In the genomic region with DNA sequence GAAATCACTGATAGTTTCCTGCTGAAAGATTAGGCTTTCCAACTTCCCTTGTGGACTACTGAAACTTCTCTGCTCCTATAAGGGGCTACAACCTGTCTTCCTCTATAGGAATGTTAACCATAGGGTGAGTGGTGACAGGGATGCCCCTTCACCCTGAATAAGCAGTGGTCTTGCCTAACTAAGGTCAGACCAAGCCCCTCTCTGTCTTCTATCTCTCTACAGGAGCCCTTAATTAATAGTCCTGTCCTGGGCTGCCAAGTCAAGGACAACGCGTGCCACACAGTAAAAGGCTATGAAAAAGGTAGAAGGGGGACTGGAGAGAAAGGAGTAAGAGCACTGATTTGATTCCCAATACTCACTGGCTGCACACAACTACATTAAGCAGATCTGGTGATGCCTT, we compare ENCODE assay signal across 9 mouse cellular contexts. TPM values are rescaled to one million over a fixed set of nuclear protein-coding genes. Genes with fewer than 3 reads are reported as not detected.
A peak's percentile ranks its signal among the peaks of the same experiment; 100 is the strongest.
DNase-seq lines count a peak whose midpoint lies in the region; ATAC-seq and TF ChIP-seq lines count a peak whose summit lies in the region.
"Had no signal": no experiment of that assay in that cellular context is flagged by ENCODE, and none has a peak within 500 bp of the region (broad histone marks: within the 10 kb centered on the region; RNA-seq: fewer than 3 reads in every experiment).

No protein-coding gene starts in this region.

- no peaks in the 10 kb centered on the region for H3K27me3 ChIP-seq in heart, embryonic 14.5 days (ENCODE audit: control insufficient read depth, insufficient read depth, low read length)
- H3K27me3 ChIP-seq in liver, embryonic 11.5 days (replicated peaks; ENCODE audit: control insufficient read depth, insufficient read depth, low read length), result no peaks in the 10 kb centered on the region
- H3K27me3 ChIP-seq in liver, embryonic 13.5 days, result no peaks in the 10 kb centered on the region
- H3K27me3 ChIP-seq in midbrain, postnatal 0 days (ENCODE audit: insufficient read depth, low read length), result no peaks in the 10 kb centered on the region

- peak overlapping the region; percentile 100; the same call in 1 of the 2 replicates for H3K9ac ChIP-seq in heart, embryonic 14.5 days (ENCODE audit: low read length)
- H3K9ac ChIP-seq in liver, embryonic 11.5 days (ENCODE audit: low read depth, low read length), result no peak overlapping the region; the same call in 1 of the 2 replicates
- H3K9ac ChIP-seq in liver, embryonic 13.5 days, result peak overlapping the region; percentile 77
- peak overlapping the region; percentile 44; the same call in 1 of the 2 replicates for H3K9ac ChIP-seq in midbrain, postnatal 0 days (replicated peaks; ENCODE audit: low read length, poor library complexity, severe bottlenecking)

- H3K4me3 ChIP-seq in heart, embryonic 14.5 days (ENCODE audit: control insufficient read depth in 1 of 2, insufficient read depth in 1 of 2, low read depth in 1 of 2, low read length in 2 of 2), result no peak overlapping the region
- peak overlapping the region; percentile 54; the same call in 1 of the 2 replicates for H3K4me3 ChIP-seq in liver, embryonic 11.5 days (ENCODE audit: low read depth, low read length)
- H3K4me3 ChIP-seq in liver, embryonic 13.5 days (replicated peaks), result peak overlapping the region; percentile 100
- peak overlapping the region; percentile 100; the same call in 1 of the 2 replicates for H3K4me3 ChIP-seq in midbrain, postnatal 0 days (ENCODE audit: low read depth, low read length)
- H3K4me3 ChIP-seq in lung, adult 2 months (replicated peaks; ENCODE audit: extremely low read depth, low read depth, low read length), result no peak overlapping the region

- H3K4me2 ChIP-seq in heart, embryonic 14.5 days (ENCODE audit: low read length), result peak overlapping the region; percentile 70
- peak overlapping the region; percentile 67 for H3K4me2 ChIP-seq in liver, embryonic 11.5 days
- H3K4me2 ChIP-seq in liver, embryonic 13.5 days, result peak overlapping the region; percentile 75
- H3K4me2 ChIP-seq in midbrain, postnatal 0 days (ENCODE audit: low read depth, low read length, poor library complexity, severe bottlenecking), result peak overlapping the region; percentile 45

- peaks cover 24% of the 10 kb centered on the region for H3K36me3 ChIP-seq in heart, embryonic 14.5 days (ENCODE audit: control insufficient read depth, insufficient read depth, low read length)
- peaks cover 8% of the 10 kb centered on the region for H3K36me3 ChIP-seq in liver, embryonic 11.5 days (ENCODE audit: control insufficient read depth, insufficient read depth, low read length)
- peaks cover 22% of the 10 kb centered on the region for H3K36me3 ChIP-seq in liver, embryonic 13.5 days
- H3K36me3 ChIP-seq in midbrain, postnatal 0 days (ENCODE audit: insufficient read depth, low read length), result peaks cover 6% of the 10 kb centered on the region; the same call in 1 of the 2 replicates

- no peak for ATAC-seq in heart, embryonic 14.5 days (ENCODE audit: insufficient number of reproducible peaks, insufficient read depth, low FRiP score, low read depth)
- ATAC-seq in liver, embryonic 11.5 days (replicated peaks; ENCODE audit: low FRiP score), result no peak
- no peak for ATAC-seq in liver, embryonic 13.5 days (ENCODE audit: low read depth)
- no peak for ATAC-seq in midbrain, postnatal 0 days (ENCODE audit: low FRiP score)
- ATAC-seq: lung, postnatal 0 days had no signal

- TF ChIP-seq CTCF in midbrain, postnatal 0 days (IDR thresholded peaks at IDR 0.05), result no peak
- TF ChIP-seq CTCF in lung, adult 2 months (IDR thresholded peaks at IDR 0.05; ENCODE audit: insufficient read depth, low read length), result no peak

- H3K4me1 ChIP-seq in heart, embryonic 14.5 days (ENCODE audit: control insufficient read depth in 2 of 2, insufficient read depth in 2 of 2, low read length in 2 of 2), result peaks cover 2 to 25% of the 10 kb centered on the region in 2 experiments; a peak in 3 of 4 replicates
- H3K4me1 ChIP-seq in liver, embryonic 11.5 days (replicated peaks; ENCODE audit: control insufficient read depth, insufficient read depth, low read length), result peaks cover 17% of the 10 kb centered on the region
- H3K4me1 ChIP-seq in liver, embryonic 13.5 days (replicated peaks), result peaks cover 34% of the 10 kb centered on the region
- H3K4me1 ChIP-seq in midbrain, postnatal 0 days (ENCODE audit: insufficient read depth, low read length), result no peaks in the 10 kb centered on the region
- H3K4me1 ChIP-seq in lung, adult 2 months (ENCODE audit: control insufficient read depth, insufficient read depth, low read length), result peaks cover 17% of the 10 kb centered on the region

- H3K27ac ChIP-seq in heart, embryonic 14.5 days (replicated peaks in 1 of 2; ENCODE audit: control insufficient read depth in 1 of 2, insufficient read depth in 1 of 2, low read depth in 2 of 2, low read length in 2 of 2), result peak overlapping the region in 1 of 2 experiments; percentile 94; a peak in 2 of 4 replicates
- H3K27ac ChIP-seq in liver, embryonic 11.5 days (ENCODE audit: low read depth, low read length), result peak overlapping the region; percentile 97; the same call in 1 of the 2 replicates
- H3K27ac ChIP-seq in liver, embryonic 13.5 days, result peak overlapping the region; percentile 98
- H3K27ac ChIP-seq in midbrain, postnatal 0 days (ENCODE audit: low read depth, low read length), result peak overlapping the region; percentile 80

- 75% methylated on average over 2 of the region's 2 CpGs for WGBS in heart, embryonic 14.5 days
- 78% methylated on average over 2 of the region's 2 CpGs for WGBS in liver, embryonic 11.5 days
- 85% methylated on average over 2 of the region's 2 CpGs for WGBS in liver, embryonic 13.5 days (ENCODE audit: insufficient replicate concordance)
- WGBS in midbrain, postnatal 0 days, result 90% methylated on average over 2 of the region's 2 CpGs
- 89% methylated on average over 2 of the region's 2 CpGs for WGBS in lung, adult 2 months

- H3K9me3 ChIP-seq in heart, embryonic 14.5 days (ENCODE audit: control insufficient read depth, low read length), result no peaks in the 10 kb centered on the region
- H3K9me3 ChIP-seq in liver, embryonic 11.5 days (ENCODE audit: control insufficient read depth, low read length), result no peaks in the 10 kb centered on the region
- no peaks in the 10 kb centered on the region for H3K9me3 ChIP-seq in liver, embryonic 13.5 days (replicated peaks)
- H3K9me3 ChIP-seq in midbrain, postnatal 0 days (ENCODE audit: low read length), result no peaks in the 10 kb centered on the region

- TF ChIP-seq POLR2A in lung, adult 2 months (IDR thresholded peaks at IDR 0.05; ENCODE audit: borderline replicate concordance, extremely low read depth, low read depth, low read length), result no peak

- intact Hi-C loops in heart, postnatal 10 days (cut with DNase I), result loop anchor here (2.0 kb wide), 1 partner anchor 15 kb away; a partner anchor contains a TSS

- DNase-seq in heart, postnatal 10 days, result no peak
- DNase-seq in liver, embryonic 11.5 days (ENCODE audit: low spot score), result no peak
- DNase-seq in liver, result no peak
- no peak for DNase-seq in liver, embryonic 13.5 days
- DNase-seq in midbrain, postnatal 0 days (ENCODE audit: low spot score), result no peak
- DNase-seq in lung, adult 2 months, result no peak
- DNase-seq: adrenal gland, postnatal 25 days had no signal

RNA-seq across cellular contexts. Expression of a gene that starts 1.6 kb away (rescaled TPM):
- polyA plus RNA-seq in heart, embryonic 14.5 days (2014; fragmentation: Nextera tagmentation; extraction: Ambion mirVana), result 407 and 423 TPM in 2 replicates
- 100 to 1,000 TPM; 209 to 230 TPM for total RNA-seq in heart, postnatal 10 days (2021)
- 485 and 514 TPM in 2 replicates for polyA plus RNA-seq in liver, embryonic 11.5 days (2014; fragmentation: Nextera tagmentation; extraction: Ambion mirVana)
- 276 and 316 TPM in 2 replicates for polyA plus RNA-seq in liver, embryonic 13.5 days (2015; fragmentation: Nextera tagmentation; extraction: Ambion mirVana)
- total RNA-seq in midbrain, postnatal 0 days (2014; rRNA removed), result 234 and 372 TPM in 2 replicates
- 387 and 466 TPM in 2 replicates for polyA plus RNA-seq in midbrain, postnatal 0 days (2015; fragmentation: Nextera tagmentation; extraction: Ambion mirVana)
- 65.2 and 81.0 TPM in 2 replicates for polyA plus RNA-seq in lung, adult 2 months (2012; rRNA removed)

RNA-seq across cellular contexts. Expression of a gene that starts 14.7 kb away (rescaled TPM):
- 44.6 and 51.3 TPM in 2 replicates for polyA plus RNA-seq in heart, embryonic 14.5 days (2014; fragmentation: Nextera tagmentation; extraction: Ambion mirVana)
- 10 to 100 TPM; 20.6 to 27.5 TPM for total RNA-seq in heart, postnatal 10 days (2021)
- polyA plus RNA-seq in liver, embryonic 11.5 days (2014; fragmentation: Nextera tagmentation; extraction: Ambion mirVana), result 33.8 and 42.9 TPM in 2 replicates
- 16.5 and 19.8 TPM in 2 replicates for polyA plus RNA-seq in liver, embryonic 13.5 days (2015; fragmentation: Nextera tagmentation; extraction: Ambion mirVana)
- total RNA-seq in midbrain, postnatal 0 days (2014; rRNA removed), result 27.6 and 37.4 TPM in 2 replicates
- 108 and 116 TPM in 2 replicates for polyA plus RNA-seq in midbrain, postnatal 0 days (2015; fragmentation: Nextera tagmentation; extraction: Ambion mirVana)
- polyA plus RNA-seq in lung, adult 2 months (2012; rRNA removed), result 15.8 and 19.9 TPM in 2 replicates

RNA-seq across cellular contexts. Expression of a gene that starts 37.6 kb away (rescaled TPM):
- 63.8 and 64.8 TPM in 2 replicates for polyA plus RNA-seq in heart, embryonic 14.5 days (2014; fragmentation: Nextera tagmentation; extraction: Ambion mirVana)
- total RNA-seq in heart, postnatal 10 days (2021), result 10 to 100 TPM; 59.7 to 60.7 TPM
- 87.5 and 91.4 TPM in 2 replicates for polyA plus RNA-seq in liver, embryonic 11.5 days (2014; fragmentation: Nextera tagmentation; extraction: Ambion mirVana)
- 65.0 and 70.9 TPM in 2 replicates for polyA plus RNA-seq in liver, embryonic 13.5 days (2015; fragmentation: Nextera tagmentation; extraction: Ambion mirVana)
- total RNA-seq in midbrain, postnatal 0 days (2014; rRNA removed), result 34.5 and 40.3 TPM in 2 replicates
- 34.9 and 38.5 TPM in 2 replicates for polyA plus RNA-seq in midbrain, postnatal 0 days (2015; fragmentation: Nextera tagmentation; extraction: Ambion mirVana)
- 40.6 and 42.8 TPM in 2 replicates for polyA plus RNA-seq in lung, adult 2 months (2012; rRNA removed)

RNA-seq across cellular contexts. Expression of a gene that starts 37.8 kb away (rescaled TPM):
- polyA plus RNA-seq in heart, embryonic 14.5 days (2014; fragmentation: Nextera tagmentation; extraction: Ambion mirVana), result 463 and 501 TPM in 2 replicates
- total RNA-seq in heart, postnatal 10 days (2021), result 100 to 1,000 TPM; 316 to 323 TPM
- 371 and 439 TPM in 2 replicates for polyA plus RNA-seq in liver, embryonic 11.5 days (2014; fragmentation: Nextera tagmentation; extraction: Ambion mirVana)
- 254 and 270 TPM in 2 replicates for polyA plus RNA-seq in liver, embryonic 13.5 days (2015; fragmentation: Nextera tagmentation; extraction: Ambion mirVana)
- 89.4 and 107 TPM in 2 replicates for total RNA-seq in midbrain, postnatal 0 days (2014; rRNA removed)
- polyA plus RNA-seq in midbrain, postnatal 0 days (2015; fragmentation: Nextera tagmentation; extraction: Ambion mirVana), result 521 and 552 TPM in 2 replicates
- polyA plus RNA-seq in lung, adult 2 months (2012; rRNA removed), result 203 and 218 TPM in 2 replicates

RNA-seq across cellular contexts. Expression of a gene that starts 54.7 kb away (rescaled TPM):
- polyA plus RNA-seq in heart, embryonic 14.5 days (2014; fragmentation: Nextera tagmentation; extraction: Ambion mirVana), result 7.6 and 9.4 TPM in 2 replicates
- 10 to 100 TPM; 19.7 to 19.8 TPM for total RNA-seq in heart, postnatal 10 days (2021)
- polyA plus RNA-seq in liver, embryonic 11.5 days (2014; fragmentation: Nextera tagmentation; extraction: Ambion mirVana), result 10.8 and 12.1 TPM in 2 replicates
- polyA plus RNA-seq in liver, embryonic 13.5 days (2015; fragmentation: Nextera tagmentation; extraction: Ambion mirVana), result 7.4 and 8.8 TPM in 2 replicates
- total RNA-seq in midbrain, postnatal 0 days (2014; rRNA removed), result 54.1 and 56.8 TPM in 2 replicates
- polyA plus RNA-seq in midbrain, postnatal 0 days (2015; fragmentation: Nextera tagmentation; extraction: Ambion mirVana), result 10.1 and 10.8 TPM in 2 replicates
- 5.1 and 6.5 TPM in 2 replicates for polyA plus RNA-seq in lung, adult 2 months (2012; rRNA removed)

Comparison
In these comparisons a context has a peak if more than half of its experiments do, and no peak if none do; other contexts are left out.
1. H3K4me3 ChIP-seq: peak in liver, embryonic 11.5 days (single experiment), liver, embryonic 13.5 days (single experiment) and midbrain, postnatal 0 days (single experiment); none in heart, embryonic 14.5 days (0 of 2) and lung, adult 2 months (single experiment).
2. Peak in every context shown above with its lines, with median percentiles within 50 percentile points of each other: H3K4me2 ChIP-seq.